Mouse (Mus musculus): ENCODE data around the gene Lrrn3. TPM values are rescaled to one million over a fixed set of nuclear protein-coding genes. Genes with fewer than 3 reads are reported as not detected.
A peak's percentile ranks its signal among the peaks of the same experiment; 100 is the strongest.

The Lrrn3 gene
- polyA plus RNA-seq, 1 experiment from 2014 or later = 1.2 TPM

GRCm38 (mm10) chr12:41417961-41418360 lies 68.3 kb downstream of the Lrrn3 start:
- Histone ChIP-seq H3K4me2 (ENCODE audit: low read depth, low read length) (no peak overlapping the region), H3K9me3 (ENCODE audit: low read length) (no peaks in the 10 kb centered on the region), H3K4me3 (ENCODE audit: low read depth, low read length) (no peak overlapping the region), H3K4me1 (ENCODE audit: insufficient read depth) (no peaks in the 10 kb centered on the region), H3K36me3 (replicated peaks; ENCODE audit: insufficient read depth, low read length) (no peaks in the 10 kb centered on the region), H3K27me3 (ENCODE audit: insufficient read depth, low read length) (no peaks in the 10 kb centered on the region), H3K27ac (ENCODE audit: low read depth) (no peak overlapping the region), H3K9ac (replicated peaks) (no peak overlapping the region)
- DNase-seq = no peak
- TF ChIP-seq CTCF (IDR thresholded peaks at IDR 0.05; ENCODE audit: low read depth) = no peak
- ATAC-seq = no peak
- WGBS (ENCODE audit: insufficient replicate concordance) = 84% methylated on average over 4 of the region's 4 CpGs

GRCm38 (mm10) chr12:41417099-41417498 lies 69.1 kb downstream of the Lrrn3 start:
- peak; percentile 17 for DNase-seq
- ATAC-seq = peak; percentile 95
- no peak overlapping the region for H3K4me2 ChIP-seq (ENCODE audit: low read depth, low read length)
- no peak overlapping the region for H3K9ac ChIP-seq (replicated peaks)
- 46% methylated on average over 3 of the region's 3 CpGs for WGBS (ENCODE audit: insufficient replicate concordance)
- H3K4me3 ChIP-seq (ENCODE audit: low read depth, low read length) = no peak overlapping the region
- no peak for TF ChIP-seq EP300 (IDR thresholded peaks at IDR 0.05; ENCODE audit: low read depth)
- TF ChIP-seq CTCF (IDR thresholded peaks at IDR 0.05; ENCODE audit: low read depth) = no peak
- H3K4me1 ChIP-seq (ENCODE audit: insufficient read depth) = no peaks in the 10 kb centered on the region
- no peaks in the 10 kb centered on the region for H3K27me3 ChIP-seq (ENCODE audit: insufficient read depth, low read length)
- H3K36me3 ChIP-seq (replicated peaks; ENCODE audit: insufficient read depth, low read length) = no peaks in the 10 kb centered on the region
- 0 out of 2 replicates have a peak overlapping the region, but pooled peaks have one; percentile 26 for H3K27ac ChIP-seq (ENCODE audit: low read depth)
- no peaks in the 10 kb centered on the region for H3K9me3 ChIP-seq (ENCODE audit: low read length)

GRCm38 (mm10) chr12:41416635-41417034 lies 69.6 kb downstream of the Lrrn3 start:
- Histone ChIP-seq H3K9me3 (ENCODE audit: low read length) (no peaks in the 10 kb centered on the region), H3K27me3 (ENCODE audit: insufficient read depth, low read length) (no peaks in the 10 kb centered on the region), H3K4me3 (ENCODE audit: low read depth, low read length) (no peak overlapping the region), H3K4me2 (ENCODE audit: low read depth, low read length) (no peak overlapping the region), H3K36me3 (replicated peaks; ENCODE audit: insufficient read depth, low read length) (no peaks in the 10 kb centered on the region), H3K4me1 (ENCODE audit: insufficient read depth) (no peaks in the 10 kb centered on the region), H3K9ac (replicated peaks) (no peak overlapping the region), H3K27ac (ENCODE audit: low read depth) (0 out of 2 replicates have a peak overlapping the region, but pooled peaks have one; percentile 26)
- no peak for ATAC-seq
- TF ChIP-seq EP300 (IDR thresholded peaks at IDR 0.05; ENCODE audit: low read depth) (no peak), CTCF (IDR thresholded peaks at IDR 0.05; ENCODE audit: low read depth) (no peak)
- DNase-seq = no peak

GRCm38 (mm10) chr12:41409431-41409830 lies 76.8 kb downstream of the Lrrn3 start:
- no peaks in the 10 kb centered on the region for H3K4me1 ChIP-seq (ENCODE audit: insufficient read depth)
- H3K9me3 ChIP-seq (ENCODE audit: low read length) = no peaks in the 10 kb centered on the region
- H3K27ac ChIP-seq (ENCODE audit: low read depth) = no peak overlapping the region
- no peak overlapping the region for H3K4me2 ChIP-seq (ENCODE audit: low read depth, low read length)
- H3K36me3 ChIP-seq (replicated peaks; ENCODE audit: insufficient read depth, low read length) = no peaks in the 10 kb centered on the region
- no peak overlapping the region for H3K9ac ChIP-seq (replicated peaks)
- TF ChIP-seq CTCF (IDR thresholded peaks at IDR 0.05; ENCODE audit: low read depth) (no peak), EP300 (IDR thresholded peaks at IDR 0.05; ENCODE audit: low read depth) (no peak)
- H3K4me3 ChIP-seq (ENCODE audit: low read depth, low read length) = no peak overlapping the region
- 70% methylated on average over 3 of the region's 3 CpGs for WGBS (ENCODE audit: insufficient replicate concordance)
- no peak for ATAC-seq
- no peaks in the 10 kb centered on the region for H3K27me3 ChIP-seq (ENCODE audit: insufficient read depth, low read length)
- DNase-seq = no peak

GRCm38 (mm10) chr12:41401923-41402322 lies 84.3 kb downstream of the Lrrn3 start:
- WGBS (ENCODE audit: insufficient replicate concordance) = 59% methylated on average over 3 of the region's 3 CpGs
- H3K9me3 ChIP-seq (ENCODE audit: low read length) = no peaks in the 10 kb centered on the region
- no peak for DNase-seq
- H3K4me3 ChIP-seq (ENCODE audit: low read depth, low read length) = no peak overlapping the region
- no peak for ATAC-seq
- H3K4me1 ChIP-seq (ENCODE audit: insufficient read depth) = no peaks in the 10 kb centered on the region
- no peak overlapping the region for H3K9ac ChIP-seq (replicated peaks)
- H3K36me3 ChIP-seq (replicated peaks; ENCODE audit: insufficient read depth, low read length) = no peaks in the 10 kb centered on the region
- no peak for TF ChIP-seq EP300 (IDR thresholded peaks at IDR 0.05; ENCODE audit: low read depth)
- H3K27ac ChIP-seq (ENCODE audit: low read depth) = no peak overlapping the region
- H3K27me3 ChIP-seq (ENCODE audit: insufficient read depth, low read length) = no peaks in the 10 kb centered on the region
- H3K4me2 ChIP-seq (ENCODE audit: low read depth, low read length) = no peak overlapping the region

Measured in liver, postnatal 0 days (tissue).